Mouse (Mus musculus): ENCODE measurements around the gene Psma6.

Gene Psma6

GRCm38 (mm10) chr12:55461767-55462166 is 77.7 kb downstream of the Psma6 start:
- no peak for ATAC-seq (ENCODE audit: insufficient number of reproducible peaks, low FRiP score, low TSS enrichment)

GRCm38 (mm10) chr12:55462456-55462855 is 78.4 kb downstream of the Psma6 start:
- ATAC-seq (ENCODE audit: insufficient number of reproducible peaks, low FRiP score, low TSS enrichment): no peak

GRCm38 (mm10) chr12:55463087-55463486 is 79.1 kb downstream of the Psma6 start:
- ATAC-seq (ENCODE audit: insufficient number of reproducible peaks, low FRiP score, low TSS enrichment): no peak

- no peak for ATAC-seq (ENCODE audit: insufficient number of reproducible peaks, low FRiP score, low TSS enrichment)
Measured at GRCm38 (mm10) chr12:55463992-55464845, 80.2 kb downstream of the Psma6 start.

GRCm38 (mm10) chr12:55464846-55465361 is 80.9 kb downstream of the Psma6 start:
- no peak for ATAC-seq (ENCODE audit: insufficient number of reproducible peaks, low FRiP score, low TSS enrichment)

GRCm38 (mm10) chr12:55465401-55465983 is 81.5 kb downstream of the Psma6 start:
- peak; percentile 86 for ATAC-seq (ENCODE audit: insufficient number of reproducible peaks, low FRiP score, low TSS enrichment)

- 0 out of 2 replicates have a peak, but pooled peaks have one; percentile 8 for ATAC-seq (ENCODE audit: insufficient number of reproducible peaks, low FRiP score, low TSS enrichment)
Measured at GRCm38 (mm10) chr12:55466088-55466701, 82.2 kb downstream of the Psma6 start.

GRCm38 (mm10) chr12:55466816-55467215 is 82.8 kb downstream of the Psma6 start:
- no peak for ATAC-seq (ENCODE audit: insufficient number of reproducible peaks, low FRiP score, low TSS enrichment)

GRCm38 (mm10) chr12:55467331-55468180 is 83.5 kb downstream of the Psma6 start:
- no peak for ATAC-seq (ENCODE audit: insufficient number of reproducible peaks, low FRiP score, low TSS enrichment)
